Mouse (Mus musculus) heart, embryonic 12.5 days (tissue): ENCODE results near the gene Mdk. TPM values are rescaled to one million over a fixed set of nuclear protein-coding genes. Genes with fewer than 3 reads are reported as not detected.

ENCODE experiments used
- ATAC-seq: fragments of 200-750 bp; cut with Nextera tagmentation; 2 replicates; pipeline ENCODE4 v1.8.0; 2017; ENCODE audit warnings: moderate TSS enrichment, moderate library complexity; ENCODE audit not compliant: insufficient number of reproducible peaks, low FRiP score
- H3K27ac ChIP-seq: fragments of 300-500 bp; sonication (generic); 2 replicates; pipeline ENCODE4 v1.5.1; 2016; ENCODE audit warnings: mild to moderate bottlenecking, moderate library complexity; ENCODE audit not compliant: poor library complexity, severe bottlenecking
- H3K27me3 ChIP-seq: fragments of 300-500 bp; sonication (generic); replicated peaks from 2 replicates; pipeline ENCODE4 v1.6.1; 2016; ENCODE audit warnings: mild to moderate bottlenecking, moderate library complexity
- H3K36me3 ChIP-seq: fragments of 300-500 bp; sonication (generic); 2 replicates; pipeline ENCODE4 v1.6.1; 2016; ENCODE audit warnings: mild to moderate bottlenecking, moderate library complexity
- H3K4me1 ChIP-seq: fragments of 300-500 bp; sonication (generic); replicated peaks from 2 replicates; pipeline ENCODE4 v1.6.1; 2016; ENCODE audit warnings: mild to moderate bottlenecking
- H3K4me2 ChIP-seq: fragments of 300-500 bp; sonication (generic); 2 replicates; pipeline ENCODE4 v1.6.1; 2016; ENCODE audit warnings: mild to moderate bottlenecking, moderate library complexity
- H3K4me3 ChIP-seq: fragments of 300-500 bp; sonication (generic); 2 replicates; pipeline ENCODE4 v1.5.1; 2016; ENCODE audit warnings: mild to moderate bottlenecking
- H3K9ac ChIP-seq: fragments of 300-500 bp; sonication (generic); 2 replicates; pipeline ENCODE4 v1.6.1; 2016; ENCODE audit warnings: mild to moderate bottlenecking, moderate library complexity
- H3K9me3 ChIP-seq: fragments of 300-500 bp; sonication (generic); replicated peaks from 2 replicates; pipeline ENCODE4 v1.6.1; 2016; ENCODE audit warnings: mild to moderate bottlenecking, moderate library complexity
- WGBS: fragments of 180-500 bp; shearing (Covaris S2); methylation state at CpG from one replicate; pipeline ENCODE4 v1.1.7; 2016; 5-methylcytosine and 5-hydroxymethylcytosine counted together
- polyA plus RNA-seq: library from polyadenylated mRNA; unstranded; fragments of >200 nt; fragmentation: Nextera tagmentation; extraction: Ambion mirVana; gene quantifications from 2 replicates; pipeline ENCODE4 v1.2.1, GENCODE M21; 2016

The Mdk gene
- 724 and 730 TPM in 2 replicates for polyA plus RNA-seq

DNA sequence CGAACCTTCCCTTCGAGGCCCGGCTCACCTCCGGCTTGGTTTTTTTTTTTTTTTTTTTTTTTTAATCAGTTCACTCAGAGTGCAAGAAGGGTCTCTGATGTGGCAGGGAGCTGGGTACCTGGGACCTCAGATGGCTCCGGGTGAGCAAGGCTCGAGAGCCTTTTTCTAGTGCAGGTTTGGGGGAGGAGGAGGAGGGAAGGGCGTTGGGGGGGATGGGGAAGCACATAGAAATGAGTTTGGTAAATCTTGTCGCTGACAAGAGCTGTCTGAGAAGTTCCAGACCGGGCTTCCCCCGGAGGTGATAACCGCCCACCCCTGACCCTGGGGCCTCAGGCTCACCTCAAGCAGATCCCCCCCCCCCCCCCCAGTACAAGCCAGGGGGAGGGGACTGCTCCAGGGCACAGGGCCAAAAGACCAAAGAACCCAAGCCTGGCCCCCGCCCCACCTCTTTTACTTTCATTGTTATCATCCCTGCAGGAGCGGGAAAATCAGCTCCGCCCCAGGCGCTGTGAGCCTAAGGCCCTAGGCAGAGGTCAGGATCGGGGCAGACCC lies at the start of gene Mdk:
Mdk (minus strand) TSS at position 138 of the 552 bp plus-strand sequence.
- no peaks in the 10 kb centered on the region for H3K27me3 ChIP-seq
- ATAC-seq, result peak; percentile 58
- H3K4me1 ChIP-seq, result peaks cover 58% of the 10 kb centered on the region
- H3K4me3 ChIP-seq, result peak within 1 kb of the TSS; percentile 62
- H3K27ac ChIP-seq, result peak within 1 kb of the TSS; percentile 89
- H3K4me2 ChIP-seq, result peak within 1 kb of the TSS; percentile 68
- H3K9ac ChIP-seq, result peak within 1 kb of the TSS; percentile 83
- no peaks in the 10 kb centered on the region for H3K9me3 ChIP-seq
- 2% methylated on average over 16 of the region's 16 CpGs for WGBS
- peaks cover 45% of the 10 kb centered on the region for H3K36me3 ChIP-seq

GRCm38 (mm10) chr2:91980830-91981229 lies 48.7 kb upstream of the Mdk start:
- Histone ChIP-seq H3K27me3 (peaks cover 15% of the 10 kb centered on the region), H3K4me1 (peaks cover 61% of the 10 kb centered on the region), H3K4me3 (no peak overlapping the region), H3K4me2 (no peak overlapping the region), H3K27ac (no peak overlapping the region), H3K9ac (0 out of 2 replicates have a peak overlapping the region, but pooled peaks have one; percentile 10), H3K36me3 (peaks cover 4% of the 10 kb centered on the region; the same call in 1 of the 2 replicates), H3K9me3 (no peaks in the 10 kb centered on the region)
- WGBS, result 45% methylated on average over 5 of the region's 5 CpGs
- ATAC-seq, result no peak

- H3K9ac ChIP-seq, result no peak overlapping the region
- H3K4me3 ChIP-seq, result no peak overlapping the region
- H3K27ac ChIP-seq, result no peak overlapping the region
- WGBS, result 19% methylated on average over 4 of the region's 4 CpGs
- peaks cover 4% of the 10 kb centered on the region; the same call in 1 of the 2 replicates for H3K36me3 ChIP-seq
- H3K4me1 ChIP-seq, result peaks cover 63% of the 10 kb centered on the region
- no peak overlapping the region for H3K4me2 ChIP-seq
- H3K27me3 ChIP-seq, result peaks cover 20% of the 10 kb centered on the region
- ATAC-seq, result no peak
- H3K9me3 ChIP-seq, result no peaks in the 10 kb centered on the region
Observed at GRCm38 (mm10) chr2:91980245-91980644, 48.1 kb upstream of the Mdk start.

GRCm38 (mm10) chr2:91978547-91978946 lies 46.5 kb upstream of the Mdk start:
- peaks cover 4% of the 10 kb centered on the region; the same call in 1 of the 2 replicates for H3K36me3 ChIP-seq
- H3K4me2 ChIP-seq, result no peak overlapping the region
- peaks cover 47% of the 10 kb centered on the region for H3K4me1 ChIP-seq
- peaks cover 31% of the 10 kb centered on the region for H3K27me3 ChIP-seq
- WGBS, result 11% methylated on average over 2 of the region's 2 CpGs
- no peaks in the 10 kb centered on the region for H3K9me3 ChIP-seq
- H3K4me3 ChIP-seq, result no peak overlapping the region
- H3K27ac ChIP-seq, result peak overlapping the region; percentile 57
- no peak overlapping the region for H3K9ac ChIP-seq
- no peak for ATAC-seq

- peak overlapping the region; percentile 57 for H3K27ac ChIP-seq
- H3K4me1 ChIP-seq, result peaks cover 52% of the 10 kb centered on the region
- WGBS, result 62% methylated on average over 4 of the region's 4 CpGs
Observed at GRCm38 (mm10) chr2:91977960-91978359, 45.9 kb upstream of the Mdk start.

DNA sequence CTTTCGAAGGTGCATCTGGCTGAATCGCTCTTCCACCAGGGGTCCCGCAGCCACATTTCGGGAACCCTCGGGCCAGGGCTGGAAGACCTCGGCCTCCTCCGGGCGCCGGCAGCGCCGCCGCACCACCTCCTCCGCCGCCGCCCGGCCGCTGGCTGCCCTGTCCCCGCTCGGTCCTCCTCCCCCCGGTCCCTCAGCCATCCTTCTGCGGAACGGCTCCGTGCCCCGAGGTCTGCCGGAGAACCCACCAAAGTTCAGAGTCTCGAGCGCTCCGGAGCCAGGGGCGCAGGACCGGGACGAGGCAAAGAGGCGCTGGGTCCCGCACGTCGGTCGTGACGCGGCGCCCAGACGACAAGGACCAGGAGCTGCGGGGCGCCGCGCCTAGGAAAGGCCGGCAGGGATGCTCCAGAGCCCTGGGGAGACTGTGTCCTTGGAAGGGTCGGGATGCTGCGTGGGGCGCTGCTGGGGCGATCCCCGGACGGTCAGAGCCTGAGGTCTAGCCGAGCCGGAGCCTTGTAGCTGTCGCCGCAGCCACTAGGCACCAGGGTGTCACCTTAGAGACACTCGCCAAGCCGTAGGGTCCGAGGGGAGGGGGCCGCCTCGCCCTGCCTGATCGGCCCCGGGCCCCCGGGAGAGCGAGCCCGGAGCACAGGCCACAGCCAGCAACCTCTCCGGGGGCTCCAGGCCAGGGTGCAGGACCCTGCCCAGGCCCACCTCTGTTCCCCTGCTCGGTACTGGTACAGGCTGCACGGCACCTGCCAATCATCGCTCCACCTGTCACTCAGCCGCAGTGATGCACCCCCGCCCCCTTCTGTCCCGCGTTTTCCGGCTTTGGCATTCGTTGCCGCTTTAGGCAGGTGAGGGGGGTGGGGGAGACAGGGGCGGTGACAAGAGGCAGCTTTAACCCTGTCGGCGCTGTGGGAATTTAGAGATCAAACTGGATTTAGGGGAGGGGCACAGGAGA lies 43.8 kb upstream of the Mdk start, which contains the start of gene Dgkz:
Dgkz (minus strand) TSS at position 284 of the 961 bp plus-strand sequence.
- Histone ChIP-seq H3K27ac (no peak within 1 kb of the TSS), H3K36me3 (no peaks in the 10 kb centered on the region)
- ATAC-seq, result peak; percentile 33

More at GRCm38 (mm10) chr2:91977960-91978359, 45.9 kb upstream of the Mdk start:
- no peak overlapping the region for H3K4me3 ChIP-seq
- H3K9me3 ChIP-seq, result no peaks in the 10 kb centered on the region
- H3K9ac ChIP-seq, result no peak overlapping the region
- no peak for ATAC-seq
- H3K27me3 ChIP-seq, result peaks cover 31% of the 10 kb centered on the region
- no peak overlapping the region for H3K4me2 ChIP-seq
- peaks cover 4% of the 10 kb centered on the region; the same call in 1 of the 2 replicates for H3K36me3 ChIP-seq

DNA sequence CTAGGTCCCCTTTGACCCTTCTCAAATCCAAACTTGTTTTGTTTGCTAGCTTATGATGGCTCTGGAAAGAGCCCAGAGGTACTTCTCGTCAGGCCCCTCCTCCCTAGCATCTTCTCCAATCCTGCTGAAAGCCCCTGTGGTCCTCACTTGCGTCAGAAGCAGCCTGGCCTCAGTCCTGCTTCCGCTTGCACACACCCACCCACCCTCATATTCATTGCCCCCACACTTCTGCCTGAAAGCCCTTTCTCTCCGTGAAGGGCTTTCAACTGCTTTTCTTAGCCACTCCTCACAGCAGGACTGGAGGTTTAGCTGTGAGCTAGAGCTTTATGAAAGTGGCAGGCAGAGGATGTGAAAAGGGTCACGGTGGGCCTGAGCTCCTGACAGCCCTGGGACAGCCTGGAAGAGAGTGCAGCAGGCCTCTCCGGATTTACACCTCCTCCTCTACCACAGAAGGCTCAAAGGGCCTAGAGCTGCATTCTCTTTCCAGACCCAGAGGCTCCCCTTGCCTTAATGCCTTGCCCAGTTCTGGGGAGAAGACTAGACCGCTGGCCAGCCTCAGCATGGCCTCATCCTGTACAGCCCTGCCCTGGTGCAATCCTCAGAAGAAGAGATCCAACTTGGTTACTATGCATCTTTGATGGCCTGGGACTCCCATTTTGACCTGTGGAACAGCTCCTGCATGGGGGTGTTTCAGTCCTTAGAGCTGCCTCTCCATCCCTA lies 41.5 kb upstream of the Mdk start:
- no peak for ATAC-seq
- H3K27me3 ChIP-seq, result peaks cover 31% of the 10 kb centered on the region
- H3K4me2 ChIP-seq, result no peak overlapping the region
- H3K36me3 ChIP-seq, result no peaks in the 10 kb centered on the region
- 51% methylated on average over 7 of the region's 7 CpGs for WGBS
- H3K9ac ChIP-seq, result no peak overlapping the region
- H3K9me3 ChIP-seq, result no peaks in the 10 kb centered on the region
- H3K4me3 ChIP-seq, result no peak overlapping the region
- peaks cover 45% of the 10 kb centered on the region for H3K4me1 ChIP-seq
- no peak overlapping the region for H3K27ac ChIP-seq

More for the DNA sequence above, 43.8 kb upstream of the Mdk start, which contains the start of gene Dgkz:
- peak within 1 kb of the TSS; percentile 56 for H3K9ac ChIP-seq
- WGBS, result 2% methylated on average over 78 of the region's 79 CpGs
- peaks cover 31% of the 10 kb centered on the region for H3K27me3 ChIP-seq
- no peaks in the 10 kb centered on the region for H3K9me3 ChIP-seq
- H3K4me2 ChIP-seq, result peak within 1 kb of the TSS; percentile 71
- H3K4me1 ChIP-seq, result peaks cover 64% of the 10 kb centered on the region
- peak within 1 kb of the TSS; percentile 45 for H3K4me3 ChIP-seq

DNA sequence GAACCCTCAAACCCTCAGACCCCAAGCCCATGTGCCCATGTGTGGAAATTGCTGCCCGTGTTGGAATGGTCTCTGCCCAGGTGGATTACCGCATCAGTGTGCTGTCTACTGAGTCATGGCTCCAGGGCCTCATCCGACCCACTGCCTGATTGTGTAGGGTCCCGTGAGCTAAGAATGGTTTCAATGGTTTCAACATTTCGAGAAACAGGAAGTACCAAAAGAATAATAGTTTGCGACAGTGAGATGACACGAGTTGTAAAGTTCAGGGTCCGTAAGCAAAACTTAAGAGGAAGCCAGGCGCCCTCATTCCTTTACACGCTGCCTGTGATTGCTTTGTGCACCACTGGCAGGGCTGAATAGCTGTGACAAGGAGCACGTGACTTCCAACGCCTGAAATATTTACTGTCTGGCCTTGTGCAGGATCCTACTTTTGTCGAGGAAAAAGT lies 40.0 kb upstream of the Mdk start:
- Histone ChIP-seq H3K27ac (peak overlapping the region; percentile 84), H3K4me2 (peak overlapping the region; percentile 55), H3K27me3 (peaks cover 30% of the 10 kb centered on the region), H3K36me3 (no peaks in the 10 kb centered on the region), H3K9me3 (no peaks in the 10 kb centered on the region), H3K4me1 (peaks cover 41% of the 10 kb centered on the region), H3K9ac (no peak overlapping the region), H3K4me3 (no peak overlapping the region)
- WGBS, result 36% methylated on average over 13 of the region's 13 CpGs
- peak; percentile 7; the same call in 1 of the 2 replicates for ATAC-seq

DNA sequence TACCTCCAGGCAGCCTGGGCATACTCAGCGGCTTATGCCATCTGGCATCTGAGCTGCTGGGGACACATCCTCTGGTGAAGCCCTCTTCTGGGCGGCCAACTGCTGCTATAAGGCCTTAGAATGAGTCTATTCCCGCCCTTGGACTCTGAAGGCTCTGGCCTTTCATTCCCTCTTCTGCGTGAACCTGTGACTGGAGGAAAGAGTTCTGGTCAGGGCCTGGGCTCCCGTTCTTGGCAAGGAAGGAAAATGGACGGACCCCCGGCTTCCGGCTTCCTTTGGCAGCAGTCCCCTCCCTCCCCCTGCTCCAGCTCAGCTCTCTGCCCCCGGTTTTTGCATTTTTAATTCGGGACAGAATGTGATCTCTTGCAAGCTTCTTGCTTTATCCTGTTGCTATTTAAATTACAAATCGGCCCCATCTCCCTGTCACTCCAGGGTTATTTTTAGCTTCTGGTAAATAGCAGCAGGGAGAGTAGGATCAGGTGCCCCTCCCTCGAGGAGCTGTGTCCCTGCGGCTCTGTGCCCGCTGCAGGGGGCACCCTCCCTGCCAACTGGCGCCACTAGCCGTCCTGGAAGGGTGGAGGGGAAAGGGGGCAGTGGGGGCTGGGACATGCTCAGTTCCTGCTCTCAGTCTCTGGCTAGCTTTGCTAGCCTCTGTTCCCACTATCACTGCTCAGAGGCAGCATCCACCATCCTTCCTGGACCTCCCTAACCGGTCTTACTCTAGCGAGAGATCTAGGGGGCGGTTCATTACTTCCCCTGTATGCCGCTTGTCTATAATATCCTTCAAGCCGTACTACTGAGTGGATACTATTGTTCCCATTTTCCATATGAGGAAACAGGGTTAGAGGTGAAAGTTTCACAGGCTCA lies 39.4 kb upstream of the Mdk start:
- peak overlapping the region; percentile 55 for H3K4me2 ChIP-seq
- no peaks in the 10 kb centered on the region for H3K36me3 ChIP-seq
- peak overlapping the region; percentile 84 for H3K27ac ChIP-seq
- peak; percentile 43 for ATAC-seq
- H3K4me1 ChIP-seq, result peaks cover 44% of the 10 kb centered on the region
- no peak overlapping the region for H3K4me3 ChIP-seq
- no peaks in the 10 kb centered on the region for H3K9me3 ChIP-seq
- H3K9ac ChIP-seq, result peak overlapping the region; percentile 49
- peaks cover 23% of the 10 kb centered on the region for H3K27me3 ChIP-seq
- WGBS, result 11% methylated on average over 21 of the region's 21 CpGs

DNA sequence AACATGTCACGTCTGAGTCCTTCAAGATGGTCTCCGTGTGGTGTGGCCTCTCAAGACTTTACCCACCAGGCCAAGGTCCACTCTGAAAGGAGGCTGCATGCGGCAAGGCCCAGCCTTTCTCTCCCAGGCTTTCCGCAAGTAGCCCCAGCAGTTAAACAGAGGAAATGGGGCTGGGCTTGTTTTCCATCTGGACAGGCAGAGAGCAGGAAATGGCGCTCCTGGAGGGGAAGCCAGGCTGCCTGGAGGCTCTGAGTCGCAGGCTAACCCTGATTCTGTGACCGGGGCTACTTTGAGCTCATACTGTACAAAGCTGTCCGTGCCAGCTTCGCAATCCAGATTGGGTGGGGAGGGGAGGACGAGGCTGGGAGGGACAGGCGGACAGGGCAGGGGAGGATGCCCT lies 35.9 kb upstream of the Mdk start:
- H3K4me1 ChIP-seq, result peaks cover 52% of the 10 kb centered on the region
- H3K36me3 ChIP-seq, result no peaks in the 10 kb centered on the region

More for the DNA sequence above, 35.9 kb upstream of the Mdk start:
- H3K4me3 ChIP-seq, result no peak overlapping the region
- no peaks in the 10 kb centered on the region for H3K27me3 ChIP-seq
- H3K9me3 ChIP-seq, result no peaks in the 10 kb centered on the region
- no peak overlapping the region for H3K9ac ChIP-seq
- peak overlapping the region; percentile 71 for H3K27ac ChIP-seq
- no peak for ATAC-seq
- H3K4me2 ChIP-seq, result no peak overlapping the region
- WGBS, result 53% methylated on average over 11 of the region's 11 CpGs
